Mouse (Mus musculus) C2C12 (cell line): ENCODE measurements around the gene Erg. TPM values are rescaled to one million over a fixed set of nuclear protein-coding genes. Genes with fewer than 3 reads are reported as not detected.

Experiments
- H3K27me3 ChIP-seq: one replicate; pipeline ENCODE4 v1.6.1; 2011; ENCODE audit not compliant: control insufficient read depth, insufficient read depth, insufficient read length
- H3K36me3 ChIP-seq: one replicate; pipeline ENCODE4 v1.6.1; 2011; ENCODE audit not compliant: control insufficient read depth, insufficient read depth
- H3K4me3 ChIP-seq: one replicate; pipeline ENCODE4 v1.5.1; 2011; ENCODE audit warnings: mild to moderate bottlenecking, control low read depth; ENCODE audit not compliant: poor library complexity, insufficient read depth, severe bottlenecking
- H3K79me2 ChIP-seq: one replicate; pipeline ENCODE4 v1.6.1; 2011; ENCODE audit not compliant: control insufficient read depth, insufficient read depth
- H3K79me3 ChIP-seq: one replicate; pipeline ENCODE4 v1.6.1; 2011; ENCODE audit warnings: low read depth, control low read depth
- H3ac ChIP-seq: one replicate; pipeline ENCODE3; 2011; ENCODE audit warnings: low read depth; ENCODE audit not compliant: control insufficient read depth, insufficient read length
- CEBPB ChIP-seq: IDR thresholded peaks from one replicate; pipeline ENCODE4 v1.6.1; 2011; ENCODE audit warnings: low read depth, mild to moderate bottlenecking, control low read depth, moderate library complexity
- CTCF ChIP-seq: IDR thresholded peaks from one replicate; pipeline ENCODE4 v1.5.1; 2011; ENCODE audit not compliant: control insufficient read depth, insufficient read depth, insufficient read length
- FOSL1 ChIP-seq: IDR thresholded peaks from one replicate; pipeline ENCODE4 v1.8.0; 2011; ENCODE audit warnings: mild to moderate bottlenecking, low read length; ENCODE audit not compliant: poor library complexity, insufficient read depth, severe bottlenecking
- MAX ChIP-seq: IDR thresholded peaks from one replicate; pipeline ENCODE4 v1.6.1; 2011; ENCODE audit warnings: mild to moderate bottlenecking, control low read depth
- MYOD1 ChIP-seq: IDR thresholded peaks from one replicate; pipeline ENCODE4 v1.6.1; 2011; ENCODE audit warnings: low read depth; ENCODE audit not compliant: control insufficient read depth, insufficient read length
- MYOG ChIP-seq: IDR thresholded peaks from one replicate; pipeline ENCODE4 v1.6.1; 2011; ENCODE audit not compliant: control insufficient read depth, insufficient read length; ENCODE audit errors: extremely low read depth
- USF1 ChIP-seq: IDR thresholded peaks from one replicate; pipeline ENCODE4 v1.6.1; 2011; ENCODE audit warnings: low read depth, mild to moderate bottlenecking, control low read depth, moderate library complexity
- polyA plus RNA-seq: library from polyadenylated mRNA; unstranded; fragments of >200 nt; fragmentation: generic; extraction: Trizol; gene quantifications from one replicate; pipeline ENCODE4 v1.2.1, GENCODE M21; 2012; ENCODE audit warnings: missing spikeins

The Erg gene
- polyA plus RNA-seq, 1 experiment, result 0.05 TPM

GRCm38 (mm10) chr16:95490386-95490785, 96.0 kb downstream of the Erg start:
- no peaks in the 10 kb centered on the region for H3K36me3 ChIP-seq
- H3K27me3 ChIP-seq, result peaks cover 45% of the 10 kb centered on the region
- H3K79me2 ChIP-seq, result no peaks in the 10 kb centered on the region
- H3K4me3 ChIP-seq, result no peak overlapping the region
- TF ChIP-seq CTCF, result no peak
- no peak for TF ChIP-seq MYOG
- TF ChIP-seq USF1, result no peak
- TF ChIP-seq MAX, result no peak
- TF ChIP-seq FOSL1, result no peak
- TF ChIP-seq MYOD1, result no peak
- no peak for TF ChIP-seq CEBPB
- no peak overlapping the region for H3ac ChIP-seq
- H3K79me3 ChIP-seq, result no peaks in the 10 kb centered on the region

- no peaks in the 10 kb centered on the region for H3K79me3 ChIP-seq
- no peaks in the 10 kb centered on the region for H3K79me2 ChIP-seq
- peaks cover 43% of the 10 kb centered on the region for H3K27me3 ChIP-seq
- H3K36me3 ChIP-seq, result no peaks in the 10 kb centered on the region
- no peak overlapping the region for H3K4me3 ChIP-seq
- H3ac ChIP-seq, result no peak overlapping the region
- TF ChIP-seq CEBPB, result no peak
- no peak for TF ChIP-seq MAX
- no peak for TF ChIP-seq MYOD1
- no peak for TF ChIP-seq CTCF
- TF ChIP-seq USF1, result no peak
- no peak for TF ChIP-seq FOSL1
- no peak for TF ChIP-seq MYOG
These were observed 98.6 kb downstream of the Erg start for GRCm38 (mm10) chr16:95487606-95488351.

GRCm38 (mm10) chr16:95481176-95481575, 105.2 kb downstream of the Erg start:
- Histone ChIP-seq H3K79me2 (no peaks in the 10 kb centered on the region), H3K27me3 (peaks cover 21% of the 10 kb centered on the region), H3ac (no peak overlapping the region), H3K4me3 (no peak overlapping the region), H3K36me3 (no peaks in the 10 kb centered on the region), H3K79me3 (no peaks in the 10 kb centered on the region)
- TF ChIP-seq FOSL1, result no peak
- no peak for TF ChIP-seq MAX
- no peak for TF ChIP-seq MYOD1
- TF ChIP-seq CTCF, result no peak
- no peak for TF ChIP-seq MYOG
- TF ChIP-seq USF1, result no peak
- no peak for TF ChIP-seq CEBPB

- no peaks in the 10 kb centered on the region for H3K79me2 ChIP-seq
- TF ChIP-seq MYOG, result no peak
- no peak overlapping the region for H3ac ChIP-seq
- peaks cover 26% of the 10 kb centered on the region for H3K27me3 ChIP-seq
- no peaks in the 10 kb centered on the region for H3K79me3 ChIP-seq
- no peaks in the 10 kb centered on the region for H3K36me3 ChIP-seq
- no peak overlapping the region for H3K4me3 ChIP-seq
These were observed 107.8 kb downstream of the Erg start for GRCm38 (mm10) chr16:95478558-95478957.

GRCm38 (mm10) chr16:95475041-95475440, 111.4 kb downstream of the Erg start:
- Histone ChIP-seq H3K27me3 (peaks cover 15% of the 10 kb centered on the region), H3K79me2 (no peaks in the 10 kb centered on the region), H3K79me3 (no peaks in the 10 kb centered on the region), H3ac (no peak overlapping the region), H3K4me3 (no peak overlapping the region), H3K36me3 (no peaks in the 10 kb centered on the region)
- TF ChIP-seq CTCF (no peak), USF1 (no peak), CEBPB (no peak), MYOD1 (no peak), MYOG (no peak), MAX (no peak), FOSL1 (no peak)

GRCm38 (mm10) chr16:95473946-95474345, 112.4 kb downstream of the Erg start:
- Histone ChIP-seq H3K27me3 (peaks cover 9% of the 10 kb centered on the region), H3K79me3 (no peaks in the 10 kb centered on the region), H3K36me3 (no peaks in the 10 kb centered on the region), H3K4me3 (no peak overlapping the region), H3K79me2 (no peaks in the 10 kb centered on the region), H3ac (no peak overlapping the region)
- no peak for TF ChIP-seq MYOD1
- TF ChIP-seq CEBPB, result no peak
- TF ChIP-seq CTCF, result no peak
- TF ChIP-seq FOSL1, result no peak
- TF ChIP-seq MAX, result no peak
- TF ChIP-seq USF1, result no peak
- TF ChIP-seq MYOG, result no peak

GRCm38 (mm10) chr16:95472771-95473170, 113.6 kb downstream of the Erg start:
- Histone ChIP-seq H3K36me3 (no peaks in the 10 kb centered on the region), H3K27me3 (peaks cover 13% of the 10 kb centered on the region), H3ac (no peak overlapping the region), H3K4me3 (no peak overlapping the region), H3K79me2 (no peaks in the 10 kb centered on the region), H3K79me3 (no peaks in the 10 kb centered on the region)
- TF ChIP-seq CTCF, result no peak
- no peak for TF ChIP-seq USF1
- no peak for TF ChIP-seq FOSL1
- TF ChIP-seq CEBPB, result no peak
- TF ChIP-seq MYOD1, result no peak
- no peak for TF ChIP-seq MAX
- no peak for TF ChIP-seq MYOG
